Mouse (Mus musculus): ENCODE measurements around the gene Eya3.

DNA sequence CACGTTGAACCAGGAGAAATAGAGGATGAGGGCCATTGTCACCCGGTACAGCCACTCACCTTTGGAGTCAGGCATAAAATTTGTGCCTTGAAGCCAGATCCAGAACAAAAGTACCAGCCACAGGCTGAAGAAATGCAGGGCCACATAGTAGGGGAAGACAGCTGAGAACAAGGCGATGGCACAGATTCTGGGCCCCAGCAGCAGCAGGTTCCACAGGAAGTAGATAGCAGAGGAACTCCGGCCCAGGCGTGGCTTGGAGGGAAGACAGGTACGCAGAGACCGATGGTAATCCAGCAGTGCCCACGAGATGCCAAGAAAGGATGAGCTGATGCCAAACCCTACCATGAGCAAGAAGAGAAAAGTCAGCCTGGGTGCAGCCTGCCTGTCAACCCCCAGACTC is 89.4 kb downstream of the Eya3 start:
- TF ChIP-seq CTCF (IDR thresholded peaks at IDR 0.05) (no peak), EP300 (IDR thresholded peaks at IDR 0.05; ENCODE audit: insufficient read depth, low read depth, low read length) (no peak), POLR2A (IDR thresholded peaks at IDR 0.05; ENCODE audit: insufficient read depth, low read depth, low read length) (no peak)
